Mouse (Mus musculus) kidney, adult 8-10 months (tissue): ENCODE data around the gene Car3.

Experiments
- DNase-seq, 2 experiments: peaks; one replicate each; pipeline ENCODE4 v3.0.0; 2022

Gene Car3

GRCm38 (mm10) chr3:14863022-14863711, at the start of gene Car3:
Gene Car3, plus strand, starts transcription at chr3:14863512.
- no peak for DNase-seq

GRCm38 (mm10) chr3:14815396-14815795, 47.9 kb upstream of the Car3 start:
- peak; percentile 14 to 63 for DNase-seq

GRCm38 (mm10) chr3:14819844-14820504, 43.3 kb upstream of the Car3 start:
- DNase-seq = no peak

- peak; percentile 50 to 63 for DNase-seq
These were observed 34.4 kb upstream of the Car3 start for GRCm38 (mm10) chr3:14828896-14829295.

- DNase-seq = no peak
These were observed 32.0 kb upstream of the Car3 start for GRCm38 (mm10) chr3:14831219-14831835.

- peak; percentile 81 to 89 for DNase-seq
These were observed 30.5 kb upstream of the Car3 start for GRCm38 (mm10) chr3:14832766-14833165.

- no peak for DNase-seq
These were observed 24.4 kb upstream of the Car3 start for GRCm38 (mm10) chr3:14838936-14839335.

- DNase-seq = no peak
These were observed 23.7 kb upstream of the Car3 start for GRCm38 (mm10) chr3:14839466-14840118.

GRCm38 (mm10) chr3:14848587-14849254, 14.6 kb upstream of the Car3 start:
- no peak for DNase-seq

GRCm38 (mm10) chr3:14853966-14854365, 9.3 kb upstream of the Car3 start:
- no peak for DNase-seq

- no peak for DNase-seq
These were observed 8.9 kb upstream of the Car3 start for GRCm38 (mm10) chr3:14854446-14854845.

- DNase-seq = no peak
These were observed 5.4 kb upstream of the Car3 start for GRCm38 (mm10) chr3:14857874-14858273.

GRCm38 (mm10) chr3:14860291-14860690, 3.0 kb upstream of the Car3 start:
- no peak for DNase-seq

- no peak for DNase-seq
These were observed 2.1 kb upstream of the Car3 start for GRCm38 (mm10) chr3:14861165-14861564.

- no peak for DNase-seq
These were observed 1.5 kb upstream of the Car3 start for GRCm38 (mm10) chr3:14861787-14862186.

- DNase-seq = no peak
These were observed 674 bp upstream of the Car3 start for GRCm38 (mm10) chr3:14862654-14863021.

GRCm38 (mm10) chr3:14863922-14864321, 610 bp downstream of the Car3 start:
- DNase-seq = no peak

- DNase-seq = no peak
These were observed 2.6 kb downstream of the Car3 start for GRCm38 (mm10) chr3:14865941-14866340.

GRCm38 (mm10) chr3:14869779-14870178, 6.5 kb downstream of the Car3 start:
- peak; percentile 63 to 77 for DNase-seq

- no peak for DNase-seq
These were observed 7.2 kb downstream of the Car3 start for GRCm38 (mm10) chr3:14870528-14870927.

GRCm38 (mm10) chr3:14871386-14871785, 8.1 kb downstream of the Car3 start:
- DNase-seq = peak in 1 of 2 experiments; percentile 51

GRCm38 (mm10) chr3:14874402-14875040, 11.2 kb downstream of the Car3 start:
- peak in 1 of 2 experiments; percentile 30 for DNase-seq
